Mouse (Mus musculus) gastrocnemius, adult 18-20 months (tissue): ENCODE measurements around the gene Gm10392. TPM values are rescaled to one million over a fixed set of nuclear protein-coding genes. Genes with fewer than 3 reads are reported as not detected.
"Not testable (repeated sequence)": the region's sequence is repeated elsewhere in the genome, so short reads cannot be mapped to it uniquely, and the experiment has no call there.

ENCODE experiments used
- DNase-seq: peaks from one replicate; pipeline ENCODE4 v3.0.0; 2021; ENCODE audit warnings: low spot score
- long read RNA-seq, 2 experiments: library from polyadenylated mRNA; stranded (forward); transcript quantifications; one replicate each; pipeline ENCODE4 v2.0.0; 2021
- total RNA-seq, 2 experiments: library from RNA; stranded (reverse); gene quantifications; 2 replicates each; pipeline ENCODE4 v1.2.3; 2021

Gene Gm10392
- not detected for total RNA-seq
- long read RNA-seq, experiment 1 = 0 reads
- long read RNA-seq, experiment 2 = 0 reads

GRCm38 (mm10) chr11:77519043-77519442 is at the start of gene Gm10392:
Gene Gm10392, minus strand, starts transcription at chr11:77519198.
- no peak for DNase-seq

- DNase-seq = no peak
These were observed 26.3 kb upstream of the Gm10392 start for GRCm38 (mm10) chr11:77545261-77545660.

- no peak for DNase-seq
These were observed 13.3 kb upstream of the Gm10392 start for GRCm38 (mm10) chr11:77532202-77532846.

GRCm38 (mm10) chr11:77530862-77531261 is 11.9 kb upstream of the Gm10392 start:
- DNase-seq = no peak

GRCm38 (mm10) chr11:77529644-77530043 is 10.6 kb upstream of the Gm10392 start:
- no peak for DNase-seq

GRCm38 (mm10) chr11:77528420-77528819 is 9.4 kb upstream of the Gm10392 start:
- DNase-seq = not testable (repeated sequence)

- DNase-seq = no peak
These were observed 6.9 kb upstream of the Gm10392 start for GRCm38 (mm10) chr11:77525804-77526486.

GRCm38 (mm10) chr11:77520601-77521529 is 1.9 kb upstream of the Gm10392 start:
- DNase-seq = no peak

- no peak for DNase-seq
These were observed 773 bp downstream of the Gm10392 start for GRCm38 (mm10) chr11:77518051-77518798.

GRCm38 (mm10) chr11:77516553-77517425 is 2.2 kb downstream of the Gm10392 start:
- DNase-seq = no peak

GRCm38 (mm10) chr11:77515637-77516552 is 3.1 kb downstream of the Gm10392 start, which contains the start of gene Trp53i13:
Gene Trp53i13, minus strand, starts transcription at chr11:77515980.
- no peak for DNase-seq

GRCm38 (mm10) chr11:77514832-77515636 is 4.0 kb downstream of the Gm10392 start, which contains the start of gene Abhd15:
Gene Abhd15, plus strand, starts transcription at chr11:77515121.
- peak; percentile 75 for DNase-seq

- no peak for DNase-seq
These were observed 4.6 kb downstream of the Gm10392 start for GRCm38 (mm10) chr11:77514281-77514831.

GRCm38 (mm10) chr11:77513811-77514170 is 5.2 kb downstream of the Gm10392 start:
- DNase-seq = no peak

- peak; percentile 82 for DNase-seq
These were observed 5.8 kb downstream of the Gm10392 start for GRCm38 (mm10) chr11:77512891-77513810.

GRCm38 (mm10) chr11:77511336-77511735 is 7.7 kb downstream of the Gm10392 start:
- DNase-seq = no peak
